Comparison of ENCODE assay signal across 17 mouse cellular contexts in the genomic region with DNA sequence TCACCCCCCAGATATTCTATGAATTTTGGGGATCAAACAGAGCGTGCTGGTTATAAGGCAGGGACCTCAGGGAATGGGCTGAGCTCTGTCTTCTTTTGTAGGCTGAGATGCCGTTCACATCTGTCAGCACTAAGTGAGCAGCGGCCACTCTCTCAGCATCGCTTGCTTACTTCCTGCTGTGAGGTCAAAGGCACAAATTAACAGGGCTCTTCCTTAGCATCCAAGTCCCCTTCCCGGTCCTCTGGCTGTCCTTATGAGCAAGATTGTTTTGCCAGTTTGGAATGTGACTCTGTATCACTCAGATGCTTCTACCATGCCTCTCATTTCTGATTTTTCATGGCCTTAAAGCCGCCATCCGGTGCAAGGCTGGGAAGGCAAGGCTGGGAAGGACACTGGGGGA.
"Had no signal": no experiment of that assay in that cellular context is flagged by ENCODE, and none has a peak within 500 bp of the region (broad histone marks: within the 10 kb centered on the region; RNA-seq: fewer than 3 reads in every experiment).

No protein-coding gene starts in this region.

- H3K4me3 ChIP-seq: intestine, embryonic 15.5 days; kidney, embryonic 15.5 days; limb, embryonic 15.5 days; liver, embryonic 12.5 days; lung, embryonic 15.5 days; megakaryocyte, embryonic 14.5 days; myocyte; neural tube, embryonic 13.5 days; stomach, embryonic 15.5 days had no signal

- H3K9ac ChIP-seq: intestine, embryonic 15.5 days; kidney, embryonic 15.5 days; limb, embryonic 15.5 days; liver, embryonic 12.5 days; lung, embryonic 15.5 days; neural tube, embryonic 13.5 days; stomach, embryonic 15.5 days had no signal

- ATAC-seq: intestine, embryonic 15.5 days; liver, embryonic 12.5 days had no signal

- DNase-seq: kidney, adult 2 months; kidney, postnatal 14 days; left cerebral cortex, postnatal 4 days; lung, postnatal 14 days; right cerebral cortex, postnatal 4 days; thymus, adult 2 months; thymus, postnatal 25 days had no signal

- H3K4me1 ChIP-seq: intestine, embryonic 15.5 days; limb, embryonic 15.5 days; liver, embryonic 12.5 days; lung, embryonic 15.5 days; megakaryocyte, embryonic 14.5 days; stomach, embryonic 15.5 days had no signal

- H3K36me3 ChIP-seq: intestine, embryonic 15.5 days; kidney, embryonic 15.5 days; limb, embryonic 15.5 days; liver, embryonic 12.5 days; lung, embryonic 15.5 days; neural tube, embryonic 13.5 days; stomach, embryonic 15.5 days had no signal

- H3K4me2 ChIP-seq: intestine, embryonic 15.5 days; kidney, embryonic 15.5 days; limb, embryonic 15.5 days; liver, embryonic 12.5 days; lung, embryonic 15.5 days; neural tube, embryonic 13.5 days; stomach, embryonic 15.5 days had no signal

- H3K9me3 ChIP-seq: intestine, embryonic 15.5 days; kidney, embryonic 15.5 days; limb, embryonic 15.5 days; liver, embryonic 12.5 days; lung, embryonic 15.5 days; neural tube, embryonic 13.5 days; stomach, embryonic 15.5 days had no signal

- H3K27me3 ChIP-seq: intestine, embryonic 15.5 days; limb, embryonic 15.5 days; liver, embryonic 12.5 days; lung, embryonic 15.5 days; megakaryocyte, embryonic 14.5 days; neural tube, embryonic 13.5 days; stomach, embryonic 15.5 days had no signal

- H3K27ac ChIP-seq: intestine, embryonic 15.5 days; kidney, embryonic 15.5 days; limb, embryonic 15.5 days; liver, embryonic 12.5 days; lung, embryonic 15.5 days; macrophage; neural tube, embryonic 13.5 days; stomach, embryonic 15.5 days had no signal
